ENCODE assay signal across 1 mouse cellular context in the genomic region with DNA sequence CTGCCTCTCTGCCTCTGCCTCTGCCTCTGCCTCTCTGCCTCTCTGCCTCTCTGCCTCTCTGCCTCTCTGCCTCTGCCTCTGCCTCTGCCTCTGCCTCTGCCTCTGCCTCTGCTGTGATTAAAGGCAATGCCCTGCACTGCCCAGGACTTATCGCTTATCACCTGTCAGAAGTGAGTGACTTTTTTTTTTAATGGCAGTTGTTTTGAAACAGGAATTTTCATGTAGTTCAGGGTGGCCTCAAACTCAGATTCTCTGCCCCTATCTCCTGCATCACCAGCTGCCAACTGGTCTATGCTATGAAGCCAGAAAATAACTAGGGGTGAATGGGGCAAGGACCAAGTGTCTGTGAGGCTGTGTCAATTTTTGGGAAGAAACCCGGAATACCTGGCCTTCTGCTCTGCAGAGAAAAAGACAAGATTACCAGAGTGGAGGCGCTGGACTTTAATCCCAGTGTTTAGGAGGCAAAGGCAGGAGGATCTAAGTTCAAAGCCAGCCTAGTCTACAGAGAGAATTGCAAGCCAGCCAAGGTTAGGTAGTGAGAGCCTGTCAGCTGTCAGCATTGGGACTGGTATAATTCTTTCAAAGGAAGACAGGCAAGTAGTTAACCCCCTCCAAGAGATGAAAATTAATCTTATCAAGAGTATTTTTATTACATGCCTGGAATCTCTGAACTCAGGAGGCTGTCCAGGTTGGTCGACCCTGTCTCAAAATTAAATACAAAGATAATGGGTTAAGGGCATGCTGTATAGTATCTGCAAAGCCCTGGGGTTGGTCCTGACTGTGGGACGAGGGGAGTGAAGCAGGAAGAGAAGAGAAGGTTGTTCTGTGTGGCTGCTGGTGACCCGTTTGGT.
TF ChIP-seq lines count a peak whose summit lies in the region.

No protein-coding gene starts in this region.

TF ChIP-seq in CH12.LX, 34 proteins besides CTCF, POLR2A, EP300 and RAD21:
- TF ChIP-seq TCF12 (IDR thresholded peaks at IDR 0.05; ENCODE audit: low read depth, low read length) (no peak), MXI1 (IDR thresholded peaks at IDR 0.05; ENCODE audit: low read depth, low read length) (no peak), MAFK (IDR thresholded peaks at IDR 0.05; ENCODE audit: insufficient replicate concordance, low read length) (0 out of 2 replicates have a peak, but pooled peaks have one; percentile 26)
